Mouse (Mus musculus): ENCODE measurements at regions not wholly inside any gene's neighbourhood (a gene's known extent, or its start where the extent isn't known, plus 50 kb on each side); places are given as distances from the start of the nearest gene placed in this dataset.

- DNase-seq (ENCODE audit: low spot score) (no peak), ATAC-seq (replicated peaks; ENCODE audit: low FRiP score) (no peak)
Measured at GRCm38 (mm10) chr4:105417166-105417565, 260.0 kb downstream of the Plpp3 start.

GRCm38 (mm10) chr4:105422466-105422865, 265.3 kb downstream of the Plpp3 start:
- 29% methylated on average over 7 of the region's 7 CpGs for WGBS
- Histone ChIP-seq H3K9me3 (ENCODE audit: control insufficient read depth, low read length) (no peaks in the 10 kb centered on the region), H3K4me3 (ENCODE audit: low read depth, low read length) (no peak overlapping the region), H3K27me3 (replicated peaks; ENCODE audit: control insufficient read depth, insufficient read depth, low read length) (no peaks in the 10 kb centered on the region), H3K27ac (ENCODE audit: low read depth, low read length) (no peak overlapping the region), H3K4me1 (replicated peaks; ENCODE audit: control insufficient read depth, insufficient read depth, low read length) (no peaks in the 10 kb centered on the region), H3K9ac (ENCODE audit: low read depth, low read length) (no peak overlapping the region), H3K36me3 (ENCODE audit: control insufficient read depth, insufficient read depth, low read length) (no peaks in the 10 kb centered on the region), H3K4me2 (no peak overlapping the region)
- DNase-seq (ENCODE audit: low spot score) (no peak), ATAC-seq (replicated peaks; ENCODE audit: low FRiP score) (no peak)

More at GRCm38 (mm10) chr4:105417166-105417565, 260.0 kb downstream of the Plpp3 start:
- Histone ChIP-seq H3K27me3 (replicated peaks; ENCODE audit: control insufficient read depth, insufficient read depth, low read length) (no peaks in the 10 kb centered on the region), H3K4me2 (no peak overlapping the region), H3K27ac (ENCODE audit: low read depth, low read length) (no peak overlapping the region), H3K36me3 (ENCODE audit: control insufficient read depth, insufficient read depth, low read length) (no peaks in the 10 kb centered on the region), H3K4me1 (replicated peaks; ENCODE audit: control insufficient read depth, insufficient read depth, low read length) (no peaks in the 10 kb centered on the region), H3K4me3 (ENCODE audit: low read depth, low read length) (no peak overlapping the region), H3K9ac (ENCODE audit: low read depth, low read length) (no peak overlapping the region), H3K9me3 (ENCODE audit: control insufficient read depth, low read length) (0 out of 2 replicates have a peak, but pooled peaks cover 3% of the 10 kb centered on the region)
- WGBS = 94% methylated on average over 3 of the region's 3 CpGs

- Histone ChIP-seq H3K4me3 (ENCODE audit: low read depth, low read length) (no peak overlapping the region), H3K27ac (ENCODE audit: low read depth, low read length) (no peak overlapping the region), H3K9ac (ENCODE audit: low read depth, low read length) (no peak overlapping the region), H3K27me3 (replicated peaks; ENCODE audit: control insufficient read depth, insufficient read depth, low read length) (no peaks in the 10 kb centered on the region), H3K4me1 (replicated peaks; ENCODE audit: control insufficient read depth, insufficient read depth, low read length) (no peaks in the 10 kb centered on the region), H3K36me3 (ENCODE audit: control insufficient read depth, insufficient read depth, low read length) (no peaks in the 10 kb centered on the region), H3K4me2 (no peak overlapping the region), H3K9me3 (ENCODE audit: control insufficient read depth, low read length) (no peaks in the 10 kb centered on the region)
- ATAC-seq (replicated peaks; ENCODE audit: low FRiP score) = no peak
- no peak for DNase-seq (ENCODE audit: low spot score)
- WGBS = 71% methylated on average over 3 of the region's 3 CpGs
Measured at GRCm38 (mm10) chr4:105423727-105424201, 266.6 kb downstream of the Plpp3 start.

GRCm38 (mm10) chr4:105425086-105425485, 267.9 kb downstream of the Plpp3 start:
- DNase-seq (ENCODE audit: low spot score) (no peak), ATAC-seq (replicated peaks; ENCODE audit: low FRiP score) (no peak)
- Histone ChIP-seq H3K9me3 (ENCODE audit: control insufficient read depth, low read length) (no peaks in the 10 kb centered on the region), H3K36me3 (ENCODE audit: control insufficient read depth, insufficient read depth, low read length) (no peaks in the 10 kb centered on the region), H3K27me3 (replicated peaks; ENCODE audit: control insufficient read depth, insufficient read depth, low read length) (no peaks in the 10 kb centered on the region), H3K9ac (ENCODE audit: low read depth, low read length) (no peak overlapping the region), H3K4me3 (ENCODE audit: low read depth, low read length) (no peak overlapping the region), H3K4me2 (no peak overlapping the region), H3K27ac (ENCODE audit: low read depth, low read length) (no peak overlapping the region), H3K4me1 (replicated peaks; ENCODE audit: control insufficient read depth, insufficient read depth, low read length) (no peaks in the 10 kb centered on the region)
- 75% methylated on average over 6 of the region's 6 CpGs for WGBS

GRCm38 (mm10) chr4:105427581-105427980, 270.4 kb downstream of the Plpp3 start:
- H3K4me1 ChIP-seq (replicated peaks; ENCODE audit: control insufficient read depth, insufficient read depth, low read length) = no peaks in the 10 kb centered on the region
- H3K9ac ChIP-seq (ENCODE audit: low read depth, low read length) = no peak overlapping the region
- WGBS = 78% methylated on average over 6 of the region's 6 CpGs
- no peak overlapping the region for H3K27ac ChIP-seq (ENCODE audit: low read depth, low read length)
- H3K9me3 ChIP-seq (ENCODE audit: control insufficient read depth, low read length) = no peaks in the 10 kb centered on the region
- H3K36me3 ChIP-seq (ENCODE audit: control insufficient read depth, insufficient read depth, low read length) = no peaks in the 10 kb centered on the region
- no peak for DNase-seq (ENCODE audit: low spot score)
- no peak for ATAC-seq (replicated peaks; ENCODE audit: low FRiP score)
- H3K27me3 ChIP-seq (replicated peaks; ENCODE audit: control insufficient read depth, insufficient read depth, low read length) = no peaks in the 10 kb centered on the region
- no peak overlapping the region for H3K4me2 ChIP-seq
- H3K4me3 ChIP-seq (ENCODE audit: low read depth, low read length) = no peak overlapping the region

- Histone ChIP-seq H3K4me3 (ENCODE audit: low read depth, low read length) (no peak overlapping the region), H3K36me3 (ENCODE audit: control insufficient read depth, insufficient read depth, low read length) (no peaks in the 10 kb centered on the region), H3K9me3 (ENCODE audit: control insufficient read depth, low read length) (no peaks in the 10 kb centered on the region), H3K4me1 (replicated peaks; ENCODE audit: control insufficient read depth, insufficient read depth, low read length) (no peaks in the 10 kb centered on the region), H3K4me2 (no peak overlapping the region), H3K27ac (ENCODE audit: low read depth, low read length) (no peak overlapping the region), H3K9ac (ENCODE audit: low read depth, low read length) (no peak overlapping the region), H3K27me3 (replicated peaks; ENCODE audit: control insufficient read depth, insufficient read depth, low read length) (no peaks in the 10 kb centered on the region)
- WGBS = 91% methylated on average over 6 of the region's 6 CpGs
- DNase-seq (ENCODE audit: low spot score) = no peak
- ATAC-seq (replicated peaks; ENCODE audit: low FRiP score) = no peak
Measured at GRCm38 (mm10) chr4:105429381-105430100, 272.4 kb downstream of the Plpp3 start.

- no peaks in the 10 kb centered on the region for H3K36me3 ChIP-seq (ENCODE audit: control insufficient read depth, insufficient read depth, low read length)
- H3K9ac ChIP-seq (ENCODE audit: low read depth, low read length) = no peak overlapping the region
- H3K27ac ChIP-seq (ENCODE audit: low read depth, low read length) = no peak overlapping the region
- H3K9me3 ChIP-seq (ENCODE audit: control insufficient read depth, low read length) = no peaks in the 10 kb centered on the region
- H3K4me1 ChIP-seq (replicated peaks; ENCODE audit: control insufficient read depth, insufficient read depth, low read length) = no peaks in the 10 kb centered on the region
- H3K4me3 ChIP-seq (ENCODE audit: low read depth, low read length) = no peak overlapping the region
- H3K4me2 ChIP-seq = no peak overlapping the region
- DNase-seq (ENCODE audit: low spot score) = no peak
- ATAC-seq (replicated peaks; ENCODE audit: low FRiP score) = no peak
- WGBS = 86% methylated on average over 4 of the region's 4 CpGs
- H3K27me3 ChIP-seq (replicated peaks; ENCODE audit: control insufficient read depth, insufficient read depth, low read length) = no peaks in the 10 kb centered on the region
Measured at GRCm38 (mm10) chr4:105432461-105432860, 275.3 kb downstream of the Plpp3 start.

GRCm38 (mm10) chr4:105437141-105437540, 280.0 kb downstream of the Plpp3 start:
- no peak overlapping the region for H3K4me3 ChIP-seq (ENCODE audit: low read depth, low read length)
- no peaks in the 10 kb centered on the region for H3K4me1 ChIP-seq (replicated peaks; ENCODE audit: control insufficient read depth, insufficient read depth, low read length)
- ATAC-seq (replicated peaks; ENCODE audit: low FRiP score) (no peak), DNase-seq (ENCODE audit: low spot score) (no peak)
- no peak overlapping the region for H3K27ac ChIP-seq (ENCODE audit: low read depth, low read length)
- no peaks in the 10 kb centered on the region for H3K36me3 ChIP-seq (ENCODE audit: control insufficient read depth, insufficient read depth, low read length)
- H3K9ac ChIP-seq (ENCODE audit: low read depth, low read length) = no peak overlapping the region
- 84% methylated on average over 5 of the region's 5 CpGs for WGBS
- no peaks in the 10 kb centered on the region for H3K9me3 ChIP-seq (ENCODE audit: control insufficient read depth, low read length)
- no peak overlapping the region for H3K4me2 ChIP-seq
- no peaks in the 10 kb centered on the region for H3K27me3 ChIP-seq (replicated peaks; ENCODE audit: control insufficient read depth, insufficient read depth, low read length)
